Mouse (Mus musculus) kidney, adult 2 months (tissue): ENCODE measurements at regions not wholly inside any gene's neighbourhood (a gene's known extent, or its start where the extent isn't known, plus 50 kb on each side); places are given as distances from the start of the nearest gene placed in this dataset.

Experiments used
- CTCF ChIP-seq: fragments of 200-500 bp; conservative IDR thresholded peaks from 2 replicates; pipeline ENCODE4 v1.5.1; 2011; ENCODE audit warnings: low read depth, mild to moderate bottlenecking, control low read depth, low read length, moderate library complexity, mixed read lengths; ENCODE audit not compliant: insufficient read depth, insufficient read length
- POLR2A ChIP-seq: fragments of 200-500 bp; IDR thresholded peaks from one replicate; pipeline ENCODE4 v1.6.1; 2011; ENCODE audit warnings: low read depth, low read length, control low read depth

DNA sequence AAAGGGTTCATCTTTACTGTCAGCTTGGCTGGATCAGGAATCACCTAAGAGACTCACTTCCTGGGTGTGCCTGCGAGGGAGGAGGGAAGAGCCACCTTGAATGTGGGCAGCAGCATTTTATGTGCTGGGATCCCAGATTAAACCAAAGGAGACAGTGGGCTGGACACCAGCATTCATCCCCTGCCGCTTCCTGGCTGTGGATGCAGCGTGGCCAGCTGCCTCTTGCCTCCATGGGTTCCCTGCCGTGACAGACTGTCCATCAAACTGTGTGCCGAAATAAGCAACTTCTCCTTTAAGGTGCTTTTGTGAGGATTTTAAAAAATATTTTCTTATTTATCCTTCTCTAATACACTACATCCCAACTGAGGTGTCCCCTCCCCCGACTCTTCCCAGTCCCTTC is 55.4 kb upstream of the Cdh4 start:
- TF ChIP-seq CTCF (no peak), POLR2A (no peak)
